Mouse (Mus musculus): ENCODE measurements around the gene Gzf1. TPM values are rescaled to one million over a fixed set of nuclear protein-coding genes. Genes with fewer than 3 reads are reported as not detected.

The Gzf1 gene
- polyA plus RNA-seq, 1 experiment from 2014 or later = 19.7 TPM

GRCm38 (mm10) chr2:148681461-148681891 lies 653 bp downstream of the Gzf1 start:
- peak overlapping the region; percentile 74 for H3K9ac ChIP-seq
- peaks cover 46% of the 10 kb centered on the region for H3K4me1 ChIP-seq
- no peaks in the 10 kb centered on the region for H3K27me3 ChIP-seq
- H3K27ac ChIP-seq = peak overlapping the region; percentile 51
- H3K4me3 ChIP-seq = peak overlapping the region; percentile 68
- 3% methylated on average over 17 of the region's 17 CpGs for WGBS
- peak overlapping the region; percentile 85 for H3K4me2 ChIP-seq
- peaks cover 29% of the 10 kb centered on the region for H3K36me3 ChIP-seq
- H3K9me3 ChIP-seq = no peaks in the 10 kb centered on the region
- ATAC-seq (ENCODE audit: borderline replicate concordance, extremely low read depth, low FRiP score, low TSS enrichment) = peak; percentile 56

- WGBS = 86% methylated on average over 1 of the region's 1 CpGs
- no peak for ATAC-seq (ENCODE audit: borderline replicate concordance, extremely low read depth, low FRiP score, low TSS enrichment)
Measured at GRCm38 (mm10) chr2:148683031-148683430, 2.2 kb downstream of the Gzf1 start.

GRCm38 (mm10) chr2:148684972-148685371 lies 4.1 kb downstream of the Gzf1 start:
- WGBS = 91% methylated on average over 2 of the region's 2 CpGs
- no peak overlapping the region for H3K4me3 ChIP-seq
- peaks cover 41% of the 10 kb centered on the region for H3K36me3 ChIP-seq
- no peak overlapping the region for H3K9ac ChIP-seq
- ATAC-seq (ENCODE audit: borderline replicate concordance, extremely low read depth, low FRiP score, low TSS enrichment) = no peak
- H3K4me1 ChIP-seq = peaks cover 15% of the 10 kb centered on the region
- no peak overlapping the region for H3K4me2 ChIP-seq
- H3K27me3 ChIP-seq = no peaks in the 10 kb centered on the region
- no peak overlapping the region for H3K27ac ChIP-seq
- H3K9me3 ChIP-seq = no peaks in the 10 kb centered on the region

More at GRCm38 (mm10) chr2:148683031-148683430, 2.2 kb downstream of the Gzf1 start:
- no peak overlapping the region for H3K4me3 ChIP-seq
- no peak overlapping the region for H3K4me2 ChIP-seq
- no peaks in the 10 kb centered on the region for H3K9me3 ChIP-seq
- no peak overlapping the region for H3K9ac ChIP-seq
- no peak overlapping the region for H3K27ac ChIP-seq
- H3K27me3 ChIP-seq = no peaks in the 10 kb centered on the region
- H3K4me1 ChIP-seq = peaks cover 33% of the 10 kb centered on the region
- peaks cover 31% of the 10 kb centered on the region for H3K36me3 ChIP-seq

GRCm38 (mm10) chr2:148685709-148686108 lies 4.9 kb downstream of the Gzf1 start:
- Histone ChIP-seq H3K4me2 (no peak overlapping the region), H3K36me3 (peaks cover 48% of the 10 kb centered on the region), H3K9me3 (no peaks in the 10 kb centered on the region), H3K4me1 (peaks cover 10% of the 10 kb centered on the region), H3K27ac (no peak overlapping the region), H3K27me3 (no peaks in the 10 kb centered on the region), H3K9ac (no peak overlapping the region), H3K4me3 (no peak overlapping the region)
- WGBS = 79% methylated on average over 3 of the region's 3 CpGs
- no peak for ATAC-seq (ENCODE audit: borderline replicate concordance, extremely low read depth, low FRiP score, low TSS enrichment)

- H3K36me3 ChIP-seq = peaks cover 60% of the 10 kb centered on the region
- 75% methylated on average over 1 of the region's 1 CpGs for WGBS
- ATAC-seq (ENCODE audit: borderline replicate concordance, extremely low read depth, low FRiP score, low TSS enrichment) = no peak
Measured at GRCm38 (mm10) chr2:148686862-148687261, 6.0 kb downstream of the Gzf1 start.

GRCm38 (mm10) chr2:148687971-148688370 lies 7.1 kb downstream of the Gzf1 start:
- no peak for ATAC-seq (ENCODE audit: borderline replicate concordance, extremely low read depth, low FRiP score, low TSS enrichment)
- Histone ChIP-seq H3K9ac (no peak overlapping the region), H3K27ac (no peak overlapping the region), H3K4me3 (no peak overlapping the region), H3K4me1 (no peaks in the 10 kb centered on the region), H3K27me3 (no peaks in the 10 kb centered on the region), H3K9me3 (no peaks in the 10 kb centered on the region), H3K36me3 (peaks cover 67% of the 10 kb centered on the region), H3K4me2 (no peak overlapping the region)
- WGBS = 91% methylated on average over 5 of the region's 5 CpGs

More at GRCm38 (mm10) chr2:148686862-148687261, 6.0 kb downstream of the Gzf1 start:
- no peaks in the 10 kb centered on the region for H3K27me3 ChIP-seq
- no peak overlapping the region for H3K9ac ChIP-seq
- peaks cover 5% of the 10 kb centered on the region for H3K4me1 ChIP-seq
- no peaks in the 10 kb centered on the region for H3K9me3 ChIP-seq
- H3K4me2 ChIP-seq = no peak overlapping the region
- no peak overlapping the region for H3K4me3 ChIP-seq
- H3K27ac ChIP-seq = no peak overlapping the region

GRCm38 (mm10) chr2:148689444-148690140 lies 8.8 kb downstream of the Gzf1 start:
- Histone ChIP-seq H3K4me1 (no peaks in the 10 kb centered on the region), H3K27me3 (no peaks in the 10 kb centered on the region), H3K9ac (no peak overlapping the region), H3K9me3 (no peaks in the 10 kb centered on the region), H3K4me2 (no peak overlapping the region), H3K27ac (no peak overlapping the region), H3K4me3 (no peak overlapping the region), H3K36me3 (peaks cover 64% of the 10 kb centered on the region)
- 90% methylated on average over 6 of the region's 6 CpGs for WGBS
- ATAC-seq (ENCODE audit: borderline replicate concordance, extremely low read depth, low FRiP score, low TSS enrichment) = no peak

GRCm38 (mm10) chr2:148690291-148690690 lies 9.5 kb downstream of the Gzf1 start:
- no peak overlapping the region for H3K9ac ChIP-seq
- ATAC-seq (ENCODE audit: borderline replicate concordance, extremely low read depth, low FRiP score, low TSS enrichment) = no peak
- no peak overlapping the region for H3K27ac ChIP-seq
- H3K4me2 ChIP-seq = no peak overlapping the region
- no peaks in the 10 kb centered on the region for H3K27me3 ChIP-seq
- H3K4me1 ChIP-seq = no peaks in the 10 kb centered on the region
- 91% methylated on average over 3 of the region's 3 CpGs for WGBS
- H3K4me3 ChIP-seq = no peak overlapping the region
- H3K9me3 ChIP-seq = no peaks in the 10 kb centered on the region
- H3K36me3 ChIP-seq = peaks cover 62% of the 10 kb centered on the region

- no peak for ATAC-seq (ENCODE audit: borderline replicate concordance, extremely low read depth, low FRiP score, low TSS enrichment)
- 92% methylated on average over 5 of the region's 5 CpGs for WGBS
Measured at GRCm38 (mm10) chr2:148690781-148691180, 10.0 kb downstream of the Gzf1 start.

GRCm38 (mm10) chr2:148698571-148698970 lies 17.7 kb downstream of the Gzf1 start:
- H3K27ac ChIP-seq = no peak overlapping the region
- no peak for ATAC-seq (ENCODE audit: borderline replicate concordance, extremely low read depth, low FRiP score, low TSS enrichment)
- H3K9me3 ChIP-seq = no peaks in the 10 kb centered on the region
- no peak overlapping the region for H3K4me3 ChIP-seq
- WGBS = 81% methylated on average over 5 of the region's 5 CpGs
- H3K4me2 ChIP-seq = no peak overlapping the region
- no peak overlapping the region for H3K9ac ChIP-seq
- no peaks in the 10 kb centered on the region for H3K27me3 ChIP-seq
- H3K4me1 ChIP-seq = no peaks in the 10 kb centered on the region
- H3K36me3 ChIP-seq = peaks cover 17% of the 10 kb centered on the region

More at GRCm38 (mm10) chr2:148690781-148691180, 10.0 kb downstream of the Gzf1 start:
- Histone ChIP-seq H3K27me3 (no peaks in the 10 kb centered on the region), H3K9ac (no peak overlapping the region), H3K4me3 (no peak overlapping the region), H3K4me2 (no peak overlapping the region), H3K36me3 (peaks cover 60% of the 10 kb centered on the region), H3K9me3 (no peaks in the 10 kb centered on the region), H3K4me1 (no peaks in the 10 kb centered on the region), H3K27ac (no peak overlapping the region)

GRCm38 (mm10) chr2:148706409-148707201 lies 25.8 kb downstream of the Gzf1 start:
- Histone ChIP-seq H3K27me3 (no peaks in the 10 kb centered on the region), H3K4me2 (no peak overlapping the region), H3K9ac (no peak overlapping the region), H3K36me3 (no peaks in the 10 kb centered on the region), H3K27ac (no peak overlapping the region), H3K4me1 (no peaks in the 10 kb centered on the region), H3K9me3 (no peaks in the 10 kb centered on the region), H3K4me3 (no peak overlapping the region)
- ATAC-seq (ENCODE audit: borderline replicate concordance, extremely low read depth, low FRiP score, low TSS enrichment) = no peak
- 76% methylated on average over 15 of the region's 15 CpGs for WGBS

GRCm38 (mm10) chr2:148707202-148707530 lies 26.3 kb downstream of the Gzf1 start:
- Histone ChIP-seq H3K4me2 (no peak overlapping the region), H3K9me3 (no peaks in the 10 kb centered on the region), H3K4me3 (no peak overlapping the region), H3K36me3 (no peaks in the 10 kb centered on the region), H3K27me3 (no peaks in the 10 kb centered on the region), H3K27ac (no peak overlapping the region), H3K9ac (no peak overlapping the region), H3K4me1 (no peaks in the 10 kb centered on the region)
- no peak for ATAC-seq (ENCODE audit: borderline replicate concordance, extremely low read depth, low FRiP score, low TSS enrichment)
- 77% methylated on average over 6 of the region's 6 CpGs for WGBS

Measured in lung, embryonic 15.5 days (tissue).